Mouse (Mus musculus) liver, embryonic 14.5 days (tissue): ENCODE results near the gene Uvssa.

Source experiments
- CTCF ChIP-seq: IDR thresholded peaks from 2 replicates; pipeline ENCODE4 v1.5.1; 2016; ENCODE audit warnings: antibody characterized with exemption, low read depth, control low read depth
- EP300 ChIP-seq: IDR thresholded peaks from 2 replicates; pipeline ENCODE4 v1.6.1; 2016; ENCODE audit warnings: antibody characterized with exemption, low read depth

GRCm38 (mm10) chr5:33458132-33458622 is 79.8 kb downstream of the Uvssa start:
- TF ChIP-seq CTCF (no peak), EP300 (no peak)
